Mouse (Mus musculus) layer of hippocampus, adult 6 months (tissue): ENCODE measurements around the gene Tas2r115. TPM values are rescaled to one million over a fixed set of nuclear protein-coding genes. Genes with fewer than 3 reads are reported as not detected.

ENCODE experiments used
- long read RNA-seq, 2 experiments: library from polyadenylated mRNA; unstranded; transcript quantifications; one replicate each; pipeline ENCODE4 v2.0.0; 2019 to 2020
- polyA plus RNA-seq: library from polyadenylated mRNA; unstranded; fragments of <200 nt; fragmentation: Nextera tagmentation; gene quantifications from 2 replicates; pipeline ENCODE4 v1.2.3, GENCODE M21; 2021

Gene Tas2r115
- not detected in 2 replicates for polyA plus RNA-seq
- long read RNA-seq, experiment 1 = 0 reads
- long read RNA-seq, experiment 2 = 0 reads

GRCm38 (mm10) chr6:132737935-132738334, at the start of gene Tas2r115:
Gene Tas2r115 (minus strand): TSS chr6:132738035.

GRCm38 (mm10) chr6:132778062-132778461, 40.2 kb upstream of the Tas2r115 start, which contains the start of gene Tas2r136:
Gene Tas2r136 (minus strand): TSS chr6:132778162.

GRCm38 (mm10) chr6:132761831-132762230, 24.0 kb upstream of the Tas2r115 start, which contains the start of gene Tas2r102:
Gene Tas2r102 (plus strand): TSS chr6:132762131.

GRCm38 (mm10) chr6:132754430-132754829, 16.6 kb upstream of the Tas2r115 start, which contains the start of gene Tas2r124:
Gene Tas2r124 (plus strand): TSS chr6:132754730.

GRCm38 (mm10) chr6:132711828-132712227, 26.0 kb downstream of the Tas2r115 start, which contains the start of gene Tas2r122:
Gene Tas2r122 (minus strand): TSS chr6:132711928.

GRCm38 (mm10) chr6:132700907-132701306, 36.9 kb downstream of the Tas2r115 start, which contains the start of gene Tas2r121:
Gene Tas2r121 (minus strand): TSS chr6:132701007.

Other genes with a start within 250 kb of the Tas2r115 start
- not detected in 2 replicates for gene Prh1, start 168.2 kb downstream of the Tas2r115 start, polyA plus RNA-seq
- gene Prp2, start 142.1 kb downstream of the Tas2r115 start, polyA plus RNA-seq = not detected in 2 replicates
- not detected in 2 replicates for gene A630073D07Rik, start 86.5 kb downstream of the Tas2r115 start, polyA plus RNA-seq
- gene Tas2r120, start 81.1 kb downstream of the Tas2r115 start, polyA plus RNA-seq = not detected in 2 replicates
- not detected in 2 replicates for gene Tas2r121, start 37.0 kb downstream of the Tas2r115 start, polyA plus RNA-seq
- not detected in 2 replicates for gene Tas2r122, start 26.1 kb downstream of the Tas2r115 start, polyA plus RNA-seq
- gene Tas2r124, start 16.7 kb upstream of the Tas2r115 start, polyA plus RNA-seq = not detected in 2 replicates
- gene Tas2r102, start 24.1 kb upstream of the Tas2r115 start, polyA plus RNA-seq = not detected in 2 replicates
- gene Tas2r136, start 40.1 kb upstream of the Tas2r115 start, polyA plus RNA-seq = not detected in 2 replicates
- gene Tas2r117, start 64.8 kb upstream of the Tas2r115 start, polyA plus RNA-seq = not detected in 2 replicates
- gene Tas2r123, start 109.1 kb upstream of the Tas2r115 start, polyA plus RNA-seq = not detected in 2 replicates
- gene Tas2r116, start 117.4 kb upstream of the Tas2r115 start, polyA plus RNA-seq = not detected in 2 replicates
- not detected in 2 replicates for gene Tas2r110, start 130.0 kb upstream of the Tas2r115 start, polyA plus RNA-seq
- not detected in 2 replicates for gene Tas2r113, start 155.0 kb upstream of the Tas2r115 start, polyA plus RNA-seq
- gene Tas2r125, start 171.6 kb upstream of the Tas2r115 start, polyA plus RNA-seq = not detected in 2 replicates
- not detected in 2 replicates for gene Tas2r129, start 213.1 kb upstream of the Tas2r115 start, polyA plus RNA-seq
- not detected in 2 replicates for gene Tas2r131, start 219.9 kb upstream of the Tas2r115 start, polyA plus RNA-seq
- gene Tas2r109, start 242.9 kb upstream of the Tas2r115 start, polyA plus RNA-seq = not detected in 2 replicates